Mouse (Mus musculus) retina, postnatal 1 day (tissue): ENCODE measurements at regions not wholly inside any gene's neighbourhood (a gene's known extent, or its start where the extent isn't known, plus 50 kb on each side); places are given as distances from the start of the nearest gene placed in this dataset.

ENCODE experiments used
- DNase-seq: peaks from one replicate; pipeline ENCODE4 v3.0.0-alpha.2; 2012

DNA sequence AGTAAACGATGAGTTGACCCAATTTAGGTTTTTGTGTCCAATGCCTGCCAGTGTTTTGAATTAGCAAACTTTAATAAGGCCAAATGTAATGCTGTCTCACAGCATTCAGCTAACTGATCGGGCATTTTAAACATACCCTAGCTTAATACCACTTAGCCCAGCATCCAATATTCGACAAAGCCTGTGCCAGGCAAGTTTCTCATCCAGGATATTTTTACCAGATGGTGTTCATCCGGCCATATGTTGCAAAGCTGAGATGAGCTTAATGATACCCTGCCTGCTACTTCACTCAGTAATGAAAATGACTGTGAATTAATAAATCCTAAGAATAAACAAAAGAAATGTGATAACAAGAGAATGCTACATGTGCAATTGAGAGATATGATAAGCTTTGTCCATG is 116.8 kb downstream of the Tpm3-rs7 start:
- peak; percentile 19 for DNase-seq

DNA sequence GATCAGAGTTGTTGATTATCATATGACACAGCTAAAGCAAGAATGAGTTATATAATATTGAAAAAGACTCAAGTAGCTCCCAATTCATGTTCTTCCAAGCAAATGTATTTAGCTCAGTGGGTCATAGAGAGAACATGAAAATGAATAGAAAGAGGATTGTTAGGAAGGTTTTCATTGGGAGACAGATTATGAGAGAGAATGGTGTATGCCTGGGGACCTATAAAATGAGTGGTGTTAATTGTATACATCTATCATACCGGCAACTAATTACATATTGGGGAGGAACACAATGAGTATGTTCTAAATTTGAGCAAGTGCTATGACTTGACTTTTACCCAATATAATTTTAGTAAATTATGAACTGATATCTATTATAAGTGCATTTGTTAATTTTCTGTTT is 127.9 kb downstream of the Tpm3-rs7 start:
- DNase-seq, result no peak

DNA sequence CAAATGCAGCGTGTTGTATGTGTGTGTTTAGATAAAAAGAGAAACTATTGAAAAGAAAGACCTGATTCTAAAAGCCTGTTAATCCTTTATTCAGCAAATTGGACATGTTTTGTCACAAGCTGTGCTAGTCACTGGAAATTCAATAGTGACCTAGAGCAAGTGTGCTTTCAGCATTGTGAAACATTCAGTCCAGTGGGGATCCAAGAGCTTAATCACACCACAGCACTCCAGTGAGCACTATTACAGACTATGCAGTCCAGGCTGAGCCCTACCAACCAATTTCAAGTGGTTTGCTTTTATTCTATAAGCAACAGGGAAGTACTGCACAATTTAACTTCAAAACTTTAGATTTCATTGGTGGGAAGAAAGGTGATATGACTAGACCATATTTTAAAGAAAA is 140.5 kb downstream of the Tpm3-rs7 start:
- DNase-seq, result no peak

DNA sequence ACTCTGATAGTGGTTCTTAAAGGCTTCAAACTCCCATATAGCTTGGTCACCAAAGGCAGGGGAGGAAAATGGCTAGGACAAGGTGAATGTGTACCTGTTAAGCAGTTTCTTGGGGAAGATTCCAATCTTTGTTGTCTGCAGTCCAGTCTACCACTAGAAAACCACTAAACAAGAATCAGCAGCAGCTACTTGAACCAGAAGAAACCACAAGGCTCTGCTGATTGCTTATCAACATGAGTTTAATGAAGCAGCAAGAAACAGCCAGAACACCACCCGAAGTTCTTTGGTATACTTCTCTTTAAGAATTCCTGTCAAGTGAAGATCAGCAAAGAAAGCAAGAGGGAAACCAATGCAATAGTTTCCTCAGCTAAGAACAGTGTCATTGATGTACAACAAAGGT is 143.1 kb downstream of the Tpm3-rs7 start:
- DNase-seq, result no peak

DNA sequence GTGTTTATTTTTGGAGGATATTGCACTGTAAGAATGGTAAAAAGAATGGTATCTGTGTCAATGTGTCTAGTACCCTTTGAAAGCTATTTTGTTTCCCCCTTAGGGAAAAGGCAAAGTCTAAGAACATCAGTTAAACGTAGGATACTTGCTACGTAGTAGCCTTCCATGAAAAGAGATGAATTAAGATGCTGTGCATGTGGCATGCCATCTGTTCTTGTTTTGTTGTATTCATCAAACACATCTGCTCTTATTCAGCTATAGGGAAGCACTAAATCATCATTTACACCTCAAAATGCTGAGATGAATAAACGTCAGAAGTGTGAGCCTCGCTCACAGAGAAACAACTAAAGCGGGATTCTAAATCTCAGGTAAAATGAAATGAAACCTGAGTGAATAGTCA is 154.7 kb downstream of the Tpm3-rs7 start:
- no peak for DNase-seq

DNA sequence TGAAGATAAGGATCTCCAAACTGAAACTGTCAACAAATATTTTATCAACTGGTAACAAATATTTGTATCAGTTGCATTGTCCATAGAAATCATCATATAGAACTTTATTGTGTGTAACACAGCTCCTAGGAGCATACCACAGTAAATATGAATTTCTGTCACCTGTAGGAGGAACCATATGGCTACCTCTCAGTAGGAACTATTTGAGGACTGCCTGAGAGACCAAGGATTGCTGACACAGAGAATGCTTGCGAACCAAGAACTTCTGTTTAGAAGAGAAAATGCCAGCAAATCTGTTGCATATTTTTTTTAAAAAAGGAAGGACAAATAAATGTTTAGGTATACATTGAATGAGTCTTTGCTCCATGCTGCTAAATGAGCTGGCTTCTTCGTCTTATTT is 155.6 kb downstream of the Tpm3-rs7 start:
- DNase-seq, result no peak

DNA sequence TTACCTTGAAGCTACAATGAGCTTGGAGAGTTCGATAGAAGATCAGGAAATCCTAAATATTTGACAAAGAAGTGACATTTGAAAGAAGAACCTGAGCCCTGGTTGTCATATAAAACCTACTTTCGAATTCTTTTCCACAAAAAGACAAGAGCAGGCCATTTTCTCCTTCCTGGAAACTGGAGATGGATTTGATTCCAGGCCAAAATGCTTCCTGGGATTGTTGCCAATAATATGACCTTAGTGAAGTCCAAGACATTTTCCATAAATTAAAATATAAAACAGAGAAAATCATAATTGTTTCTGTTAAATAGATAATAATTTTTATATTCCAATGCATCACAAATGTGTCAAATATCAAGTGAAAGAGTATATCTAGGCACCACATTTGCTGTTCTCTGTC is 172.2 kb downstream of the Tpm3-rs7 start:
- no peak for DNase-seq

DNA sequence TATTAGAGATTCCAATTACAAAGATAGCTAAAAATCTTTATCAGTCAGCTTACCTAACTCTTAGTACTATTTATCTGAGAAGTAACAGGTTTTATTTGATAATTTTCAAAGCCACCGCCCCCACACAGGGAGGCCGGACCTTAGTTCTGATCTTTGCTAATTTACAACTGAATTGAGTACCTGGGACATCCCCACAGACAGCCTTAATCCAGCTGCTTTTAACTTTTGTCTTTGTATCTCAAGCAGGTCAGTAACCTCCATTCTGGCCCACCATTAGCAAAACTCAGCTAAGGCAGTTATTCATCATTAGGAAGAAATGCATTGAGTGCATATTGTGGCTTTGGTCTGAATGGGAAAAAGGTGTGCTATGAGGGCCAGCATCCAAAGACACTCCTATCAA is 189.4 kb downstream of the Tpm3-rs7 start:
- DNase-seq, result no peak
